Mouse (Mus musculus): ENCODE data around the gene Sec14l5. TPM values are rescaled to one million over a fixed set of nuclear protein-coding genes. Genes with fewer than 3 reads are reported as not detected.

Gene Sec14l5
- 0.10 and 0.18 TPM in 2 replicates for polyA plus RNA-seq (2015; fragmentation: Nextera tagmentation; extraction: Ambion mirVana)

DNA sequence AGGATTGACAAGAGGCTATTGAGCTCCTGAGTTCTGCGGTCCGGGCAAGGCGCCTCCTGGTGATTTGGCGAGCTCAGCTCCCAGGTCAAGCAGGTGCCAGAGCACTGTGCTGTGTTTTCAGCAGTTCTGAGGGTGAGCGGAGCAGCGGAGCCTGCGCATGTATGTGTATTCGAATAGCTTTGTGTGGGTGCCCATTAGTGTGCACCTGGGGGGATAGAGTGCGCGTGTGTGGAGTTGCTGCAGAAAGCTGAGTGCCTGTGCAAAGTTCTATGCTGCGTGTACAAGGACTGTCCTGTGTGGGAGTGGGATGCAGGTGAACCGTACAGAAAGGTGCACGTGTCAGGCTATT is at the start of gene Sec14l5:
Gene Sec14l5, plus strand, starts transcription at position 73 of the 349 bp plus-strand sequence.
- ATAC-seq = peak; percentile 37
- Histone ChIP-seq H3K4me1 (peaks cover 13% of the 10 kb centered on the region), H3K27me3 (peaks cover 26% of the 10 kb centered on the region), H3K9ac (peak within 1 kb of the TSS; percentile 50), H3K4me3 (peak within 1 kb of the TSS; percentile 36), H3K27ac (no peak within 1 kb of the TSS), H3K9me3 (replicated peaks) (no peaks in the 10 kb centered on the region), H3K4me2 (peak within 1 kb of the TSS; percentile 65), H3K36me3 (ENCODE audit: poor library complexity, severe bottlenecking) (no peaks in the 10 kb centered on the region)
- WGBS = 14% methylated on average over 13 of the region's 13 CpGs

DNA sequence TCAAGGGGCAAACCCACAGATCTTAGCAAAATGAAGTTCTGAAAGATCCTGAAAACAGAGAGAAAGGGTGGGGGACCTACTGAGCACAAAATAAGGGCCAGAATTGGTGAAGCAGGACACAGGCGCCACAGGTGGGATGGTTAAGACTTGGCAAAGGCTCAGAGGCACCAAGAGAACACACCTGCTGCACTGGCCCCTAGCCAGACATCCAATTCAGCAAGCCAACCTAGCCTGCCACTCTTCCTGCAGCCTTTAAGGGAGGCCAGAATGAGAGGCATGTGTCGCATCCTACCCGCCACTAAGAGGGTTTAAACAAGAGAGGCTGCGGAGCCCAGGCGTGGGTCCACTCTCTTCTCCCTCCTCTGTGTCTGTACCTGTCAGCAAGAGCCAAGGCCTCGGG is 45.9 kb upstream of the Sec14l5 start:
- H3K4me1 ChIP-seq = no peaks in the 10 kb centered on the region
- H3K27ac ChIP-seq = no peak overlapping the region
- H3K9me3 ChIP-seq (replicated peaks) = no peaks in the 10 kb centered on the region
- no peak overlapping the region for H3K9ac ChIP-seq
- H3K4me2 ChIP-seq = no peak overlapping the region
- ATAC-seq = no peak
- no peaks in the 10 kb centered on the region for H3K27me3 ChIP-seq
- WGBS = 74% methylated on average over 6 of the region's 6 CpGs
- H3K36me3 ChIP-seq (ENCODE audit: poor library complexity, severe bottlenecking) = no peaks in the 10 kb centered on the region
- H3K4me3 ChIP-seq = no peak overlapping the region

DNA sequence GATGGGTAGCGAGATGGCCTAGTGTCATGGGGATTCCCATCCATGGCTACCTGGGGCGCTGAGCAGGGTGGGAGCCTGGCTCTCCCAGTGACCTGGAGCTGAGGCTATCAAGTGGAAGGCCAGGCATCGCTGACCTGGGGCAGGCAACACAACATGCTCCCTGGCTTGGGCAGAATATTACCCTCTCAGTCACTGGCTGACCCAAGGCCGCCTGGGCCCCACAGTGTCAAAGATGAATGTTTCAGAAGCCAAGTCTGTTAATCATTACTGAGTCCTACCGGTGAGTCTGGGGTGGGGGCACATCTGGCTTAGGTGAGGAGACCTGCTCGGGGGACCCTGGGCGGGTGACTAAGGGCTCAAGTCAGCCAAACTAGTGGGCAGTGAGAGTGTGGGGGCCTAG is 37.0 kb upstream of the Sec14l5 start:
- Histone ChIP-seq H3K36me3 (ENCODE audit: poor library complexity, severe bottlenecking) (no peaks in the 10 kb centered on the region), H3K9me3 (replicated peaks) (no peaks in the 10 kb centered on the region), H3K4me2 (no peak overlapping the region), H3K27ac (no peak overlapping the region), H3K9ac (no peak overlapping the region), H3K4me1 (peaks cover 10% of the 10 kb centered on the region; the same call in 1 of the 2 replicates), H3K27me3 (no peaks in the 10 kb centered on the region), H3K4me3 (no peak overlapping the region)
- ATAC-seq = no peak
- WGBS = 82% methylated on average over 7 of the region's 7 CpGs

DNA sequence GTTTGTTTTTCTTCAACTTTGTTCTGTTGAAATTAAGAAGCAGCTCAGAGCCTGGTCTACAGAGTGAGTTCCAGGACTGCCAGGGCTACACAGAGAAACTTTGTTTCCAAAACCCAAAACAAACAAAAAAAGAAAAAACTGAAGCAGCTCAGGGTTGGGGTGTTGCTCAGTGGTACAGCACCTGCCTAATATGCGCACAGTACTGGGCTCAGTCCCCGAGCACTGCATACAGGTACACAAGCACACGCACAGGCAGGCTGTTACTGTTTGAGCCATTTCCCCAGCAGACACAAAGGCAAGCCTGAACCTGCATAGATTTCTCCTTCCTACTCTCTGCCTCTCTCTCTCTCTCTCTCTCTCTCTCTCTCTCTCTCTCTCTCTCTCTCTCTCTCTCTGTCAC is 35.9 kb upstream of the Sec14l5 start:
- no peak overlapping the region for H3K27ac ChIP-seq
- peaks cover 10% of the 10 kb centered on the region; the same call in 1 of the 2 replicates for H3K4me1 ChIP-seq
- no peaks in the 10 kb centered on the region for H3K36me3 ChIP-seq (ENCODE audit: poor library complexity, severe bottlenecking)
- H3K9ac ChIP-seq = no peak overlapping the region
- ATAC-seq = no peak
- no peaks in the 10 kb centered on the region for H3K27me3 ChIP-seq
- 93% methylated on average over 3 of the region's 3 CpGs for WGBS
- H3K9me3 ChIP-seq (replicated peaks) = no peaks in the 10 kb centered on the region
- H3K4me3 ChIP-seq = no peak overlapping the region
- no peak overlapping the region for H3K4me2 ChIP-seq

DNA sequence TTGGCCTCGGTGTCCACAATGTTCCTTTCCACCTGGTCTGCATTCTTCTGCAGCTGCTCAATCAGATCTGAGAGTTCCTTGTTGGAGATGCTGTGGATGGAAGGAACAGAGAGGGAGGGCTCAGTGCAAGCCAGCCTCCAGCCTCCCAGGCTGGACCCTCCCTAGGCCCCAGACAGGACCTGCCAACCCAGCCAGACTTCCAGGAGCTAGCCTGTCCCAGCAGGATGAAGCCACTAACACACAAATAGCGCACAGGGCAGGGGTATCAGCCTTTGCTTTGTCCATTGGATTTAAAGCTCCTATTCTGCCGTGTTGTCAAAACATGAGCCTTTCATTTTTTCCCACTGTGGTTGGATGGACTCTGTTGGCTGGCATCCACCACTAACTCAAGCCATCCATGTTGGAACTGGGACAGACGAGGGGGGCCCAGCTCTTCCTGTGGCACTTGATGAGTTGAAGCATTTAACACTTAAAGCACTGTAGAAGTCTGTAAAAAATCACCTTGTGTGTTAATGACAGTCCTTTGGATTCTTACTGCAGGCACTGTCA is 33.8 kb upstream of the Sec14l5 start:
- ATAC-seq = no peak
- Histone ChIP-seq H3K4me2 (no peak overlapping the region), H3K27me3 (no peaks in the 10 kb centered on the region), H3K27ac (no peak overlapping the region), H3K36me3 (ENCODE audit: poor library complexity, severe bottlenecking) (no peaks in the 10 kb centered on the region), H3K9ac (no peak overlapping the region), H3K4me3 (no peak overlapping the region), H3K4me1 (peaks cover 10% of the 10 kb centered on the region; the same call in 1 of the 2 replicates), H3K9me3 (replicated peaks) (no peaks in the 10 kb centered on the region)
- WGBS = 49% methylated on average over 4 of the region's 4 CpGs

DNA sequence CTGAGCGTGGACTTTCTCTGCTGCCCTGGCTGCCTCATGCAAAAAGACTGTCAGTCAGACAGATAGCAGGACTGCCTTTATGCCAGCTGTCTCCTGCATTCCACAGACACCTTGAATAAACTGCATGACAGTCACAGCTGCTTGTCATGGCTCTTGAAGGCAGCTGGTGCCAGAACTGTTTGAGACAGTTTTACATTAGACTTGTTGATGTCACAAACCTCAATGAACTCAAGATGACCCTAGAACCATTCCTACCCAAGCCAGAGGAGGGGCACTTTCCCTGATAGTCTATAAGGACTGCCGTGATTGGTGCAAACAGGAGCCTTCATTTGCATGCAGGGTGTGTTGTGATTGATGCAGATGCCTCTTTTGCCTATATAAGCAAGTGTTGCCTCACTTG is 33.3 kb upstream of the Sec14l5 start:
- no peak for ATAC-seq
- no peak overlapping the region for H3K4me2 ChIP-seq
- H3K4me1 ChIP-seq = peaks cover 10% of the 10 kb centered on the region; the same call in 1 of the 2 replicates
- 71% methylated on average over 2 of the region's 2 CpGs for WGBS
- H3K9ac ChIP-seq = no peak overlapping the region
- H3K36me3 ChIP-seq (ENCODE audit: poor library complexity, severe bottlenecking) = no peaks in the 10 kb centered on the region
- no peak overlapping the region for H3K4me3 ChIP-seq
- H3K9me3 ChIP-seq (replicated peaks) = no peaks in the 10 kb centered on the region
- no peak overlapping the region for H3K27ac ChIP-seq
- H3K27me3 ChIP-seq = no peaks in the 10 kb centered on the region

DNA sequence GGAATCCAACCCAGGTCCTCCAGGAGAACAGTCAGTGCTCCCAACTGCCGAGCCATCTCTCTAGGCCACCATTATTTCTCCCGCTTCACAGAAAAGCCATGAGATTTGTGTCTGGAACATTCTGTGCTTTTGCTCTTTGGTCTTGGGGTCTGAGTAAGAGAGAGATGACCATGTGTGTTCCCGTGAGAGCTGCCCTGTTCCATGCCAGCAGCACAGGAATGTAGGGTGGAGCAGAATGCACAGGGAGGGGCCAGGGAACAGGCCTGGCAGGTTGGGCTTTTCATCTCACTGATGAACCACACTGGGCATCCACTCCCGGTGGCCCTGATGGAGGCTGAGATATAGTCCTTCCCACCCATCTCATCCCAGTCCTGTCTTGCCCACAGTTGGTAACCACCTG is 27.5 kb upstream of the Sec14l5 start:
- Histone ChIP-seq H3K27me3 (0 out of 2 replicates have a peak, but pooled peaks cover 10% of the 10 kb centered on the region), H3K27ac (no peak overlapping the region), H3K4me1 (no peaks in the 10 kb centered on the region), H3K4me3 (no peak overlapping the region), H3K4me2 (no peak overlapping the region), H3K9me3 (replicated peaks) (0 out of 2 replicates have a peak, but pooled peaks cover under 1% of the 10 kb centered on the region), H3K36me3 (ENCODE audit: poor library complexity, severe bottlenecking) (no peaks in the 10 kb centered on the region), H3K9ac (no peak overlapping the region)
- ATAC-seq = no peak
- WGBS = 87% methylated on average over 4 of the region's 4 CpGs

DNA sequence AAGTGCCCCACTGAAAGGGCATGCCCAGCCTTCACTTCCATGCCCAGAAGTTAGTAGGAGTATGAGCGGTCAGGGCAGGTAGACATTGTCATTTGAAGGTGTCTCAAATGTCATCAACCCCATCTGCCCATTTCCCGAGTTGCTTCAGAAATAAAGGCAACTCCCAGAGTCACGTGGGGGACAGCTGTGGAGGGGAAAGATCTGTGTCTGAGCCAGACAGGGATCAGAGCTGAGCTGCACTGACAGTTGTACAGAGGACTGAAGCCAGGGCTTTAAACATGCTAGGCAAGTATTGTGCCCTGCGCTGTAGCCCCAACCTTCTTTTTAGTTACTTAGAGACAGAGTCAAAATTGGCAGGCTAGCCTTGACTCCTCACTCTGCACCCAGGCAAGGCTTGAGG is 27.1 kb upstream of the Sec14l5 start:
- Histone ChIP-seq H3K9me3 (replicated peaks) (0 out of 2 replicates have a peak, but pooled peaks cover 3% of the 10 kb centered on the region), H3K4me3 (no peak overlapping the region), H3K9ac (no peak overlapping the region), H3K36me3 (ENCODE audit: poor library complexity, severe bottlenecking) (no peaks in the 10 kb centered on the region), H3K27ac (no peak overlapping the region), H3K4me2 (no peak overlapping the region), H3K27me3 (0 out of 2 replicates have a peak, but pooled peaks cover 10% of the 10 kb centered on the region), H3K4me1 (no peaks in the 10 kb centered on the region)
- no peak for ATAC-seq
- 84% methylated on average over 4 of the region's 4 CpGs for WGBS

DNA sequence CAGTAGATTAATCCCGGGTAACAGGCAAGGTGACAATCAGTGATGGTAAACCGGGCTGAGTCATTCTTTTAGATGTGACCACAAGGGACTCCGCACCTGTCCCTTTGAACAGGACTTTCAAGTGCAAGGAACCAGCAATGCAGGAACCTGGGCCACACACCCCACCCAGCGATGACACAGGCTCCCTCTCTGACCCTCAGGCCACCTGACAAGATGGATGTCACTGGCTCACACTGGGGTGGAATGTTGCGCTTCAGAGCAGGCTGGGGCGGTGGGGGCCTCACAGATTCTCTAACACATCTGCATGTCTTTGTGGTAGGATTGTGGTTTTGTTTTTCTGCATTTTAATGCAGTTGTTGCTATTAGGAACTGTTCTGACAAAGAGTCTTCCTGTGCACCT is 23.4 kb upstream of the Sec14l5 start:
- no peaks in the 10 kb centered on the region for H3K36me3 ChIP-seq (ENCODE audit: poor library complexity, severe bottlenecking)
- no peak overlapping the region for H3K27ac ChIP-seq
- no peaks in the 10 kb centered on the region for H3K4me1 ChIP-seq
- no peak overlapping the region for H3K4me3 ChIP-seq
- 0 out of 2 replicates have a peak, but pooled peaks cover 3% of the 10 kb centered on the region for H3K9me3 ChIP-seq (replicated peaks)
- H3K4me2 ChIP-seq = no peak overlapping the region
- no peak for ATAC-seq
- H3K9ac ChIP-seq = no peak overlapping the region
- 78% methylated on average over 6 of the region's 6 CpGs for WGBS
- peaks cover 20% of the 10 kb centered on the region for H3K27me3 ChIP-seq

DNA sequence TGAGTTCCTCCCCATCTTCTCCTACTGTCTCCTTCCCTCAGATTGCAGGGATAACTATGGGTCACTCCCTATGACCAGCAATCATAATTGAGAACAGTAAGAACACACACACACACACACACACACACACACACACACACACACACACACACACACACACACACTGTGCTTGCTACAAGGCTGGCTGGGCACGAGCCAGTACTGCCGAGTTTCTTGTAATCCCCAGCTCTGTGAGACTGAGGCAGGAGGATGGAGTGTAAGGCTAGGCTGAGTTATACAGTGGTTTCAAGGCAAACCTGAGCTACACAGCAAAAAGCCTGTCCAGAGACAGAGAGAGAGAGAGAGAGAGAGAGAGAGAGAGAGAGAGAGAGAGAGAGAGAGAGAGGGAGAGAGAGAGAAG is 16.7 kb upstream of the Sec14l5 start:
- no peak overlapping the region for H3K4me3 ChIP-seq
- H3K27ac ChIP-seq = no peak overlapping the region
- H3K9me3 ChIP-seq (replicated peaks) = no peaks in the 10 kb centered on the region
- H3K27me3 ChIP-seq = peaks cover 72% of the 10 kb centered on the region
- ATAC-seq = no peak
- H3K36me3 ChIP-seq (ENCODE audit: poor library complexity, severe bottlenecking) = no peaks in the 10 kb centered on the region
- WGBS = 54% methylated on average over 2 of the region's 2 CpGs
- no peak overlapping the region for H3K4me2 ChIP-seq
- peaks cover 13% of the 10 kb centered on the region for H3K4me1 ChIP-seq
- no peak overlapping the region for H3K9ac ChIP-seq

DNA sequence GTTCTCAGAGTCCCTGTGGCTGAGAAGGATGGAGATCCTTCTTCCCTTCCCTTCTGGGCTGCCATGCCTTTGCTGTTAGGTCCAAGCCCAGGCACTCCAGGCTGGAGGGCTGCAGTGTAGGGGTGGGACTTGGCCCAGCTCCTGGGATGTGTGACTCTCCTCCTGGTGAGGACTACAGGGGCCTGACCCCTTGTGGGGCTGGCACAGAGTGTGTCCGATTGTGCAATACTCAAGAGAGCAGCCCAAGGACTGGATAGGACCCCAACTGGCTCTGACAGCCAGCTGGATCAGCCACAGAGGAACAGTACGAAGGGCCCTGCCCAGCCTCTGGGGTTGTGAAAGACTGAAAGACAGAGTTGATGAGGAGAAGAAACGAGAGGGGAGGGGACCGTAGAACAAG is 16.1 kb upstream of the Sec14l5 start:
- 9% methylated on average over 4 of the region's 4 CpGs for WGBS
- no peak overlapping the region for H3K4me2 ChIP-seq
- no peaks in the 10 kb centered on the region for H3K9me3 ChIP-seq (replicated peaks)
- no peak overlapping the region for H3K27ac ChIP-seq
- H3K4me1 ChIP-seq = peaks cover 13% of the 10 kb centered on the region
- H3K27me3 ChIP-seq = peaks cover 78% of the 10 kb centered on the region
- no peak overlapping the region for H3K4me3 ChIP-seq
- H3K36me3 ChIP-seq (ENCODE audit: poor library complexity, severe bottlenecking) = no peaks in the 10 kb centered on the region
- no peak for ATAC-seq
- no peak overlapping the region for H3K9ac ChIP-seq

DNA sequence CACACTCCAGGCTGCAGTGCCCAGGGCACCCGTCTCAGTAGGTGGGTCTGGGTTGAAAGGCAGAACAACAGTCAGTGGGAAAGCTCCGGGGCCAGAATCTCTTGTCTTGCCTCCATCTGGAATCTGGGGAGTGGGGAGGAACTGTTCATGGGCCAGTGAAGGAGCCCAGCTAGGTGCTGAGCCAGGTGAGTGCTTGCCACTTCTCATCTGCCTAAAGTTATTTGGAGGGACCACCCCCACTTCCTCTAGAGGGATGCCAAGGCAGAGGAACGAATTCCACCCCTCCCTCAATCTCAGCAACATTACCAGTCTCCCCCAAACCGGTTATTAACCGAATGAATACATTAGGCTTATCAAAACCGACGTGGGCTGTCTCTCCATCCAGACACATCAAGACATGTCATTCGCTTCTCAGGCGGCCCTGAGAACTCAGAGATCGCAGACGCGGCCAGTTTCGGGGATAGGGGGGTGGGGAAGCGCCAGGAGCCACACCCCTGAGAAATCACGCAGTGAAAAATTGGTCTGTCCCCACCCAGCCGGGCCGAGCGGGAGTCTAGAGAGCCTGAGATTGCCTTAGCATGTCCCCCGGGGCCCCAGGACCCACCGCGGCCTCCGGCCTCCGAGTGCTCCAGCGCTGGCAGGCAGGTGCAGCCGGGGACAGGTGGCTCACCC is 15.5 kb upstream of the Sec14l5 start:
- WGBS = 3% methylated on average over 25 of the region's 25 CpGs
- peaks cover 13% of the 10 kb centered on the region for H3K4me1 ChIP-seq
- peaks cover 76% of the 10 kb centered on the region for H3K27me3 ChIP-seq
- no peak overlapping the region for H3K27ac ChIP-seq
- no peak overlapping the region for H3K4me3 ChIP-seq
- no peaks in the 10 kb centered on the region for H3K36me3 ChIP-seq (ENCODE audit: poor library complexity, severe bottlenecking)
- no peak overlapping the region for H3K9ac ChIP-seq
- H3K9me3 ChIP-seq (replicated peaks) = no peaks in the 10 kb centered on the region
- no peak overlapping the region for H3K4me2 ChIP-seq
- ATAC-seq = no peak

DNA sequence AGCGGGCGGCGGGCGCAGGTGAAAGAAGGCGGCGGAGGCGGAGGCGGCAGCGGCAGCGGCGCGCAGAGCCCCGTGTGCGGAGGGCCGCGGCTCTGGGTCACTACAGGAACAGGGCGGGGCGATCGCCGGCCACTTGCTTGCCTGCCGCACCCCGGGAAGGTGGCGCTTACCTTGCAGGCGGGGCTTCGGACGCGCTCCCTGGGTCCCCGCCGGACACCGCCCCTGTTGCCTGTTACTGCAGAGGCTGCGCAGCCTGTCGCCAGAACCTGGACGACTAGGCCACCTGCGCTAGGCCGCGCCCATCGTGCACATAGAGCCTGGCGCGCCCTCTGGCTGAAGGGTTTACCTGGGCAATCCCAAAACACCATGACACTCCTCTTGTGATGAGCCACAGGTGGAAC is 14.5 kb upstream of the Sec14l5 start, which contains the start of gene Ppl:
Gene Ppl, minus strand, starts transcription at position 21 of the 401 bp plus-strand sequence.
- Histone ChIP-seq H3K4me2 (peak within 1 kb of the TSS; percentile 53), H3K4me1 (peaks cover 13% of the 10 kb centered on the region), H3K9me3 (replicated peaks) (no peaks in the 10 kb centered on the region), H3K9ac (no peak within 1 kb of the TSS), H3K4me3 (peak within 1 kb of the TSS; percentile 31), H3K36me3 (ENCODE audit: poor library complexity, severe bottlenecking) (no peaks in the 10 kb centered on the region), H3K27me3 (peaks cover 74% of the 10 kb centered on the region), H3K27ac (no peak within 1 kb of the TSS)
- WGBS = under 1% methylated on average over 29 of the region's 39 CpGs
- no peak for ATAC-seq
